Mouse (Mus musculus) adrenal gland, postnatal 36 days (tissue): ENCODE results near the gene Mcam. TPM values are rescaled to one million over a fixed set of nuclear protein-coding genes. Genes with fewer than 3 reads are reported as not detected.

Experiments
- DNase-seq, 2 experiments: peaks; one replicate each; pipeline ENCODE4 v3.0.0; 2021; ENCODE audit warnings: mixed read lengths in 1 of 2
- long read RNA-seq, 2 experiments: library from polyadenylated mRNA; stranded (forward); transcript quantifications; one replicate each; pipeline ENCODE4 v2.0.0; 2021; ENCODE audit warnings: borderline sequencing depth in 2 of 2
- total RNA-seq, 2 experiments: library from RNA; stranded (reverse); gene quantifications; 2 replicates each; pipeline ENCODE4 v1.2.3; 2021

Mcam gene
- total RNA-seq = 10 to 100 TPM; 30.7 to 73.7 TPM
- long read RNA-seq, experiment 1, partial matches to known transcripts = 4 of 10 reads
- long read RNA-seq, experiment 1, other reads (novel, unspliced or antisense) = 2 of 10 reads
- long read RNA-seq, experiment 2, partial matches to known transcripts = 1 of 2 reads
- long read RNA-seq, experiment 2, other reads (novel, unspliced or antisense) = 1 of 2 reads

DNA sequence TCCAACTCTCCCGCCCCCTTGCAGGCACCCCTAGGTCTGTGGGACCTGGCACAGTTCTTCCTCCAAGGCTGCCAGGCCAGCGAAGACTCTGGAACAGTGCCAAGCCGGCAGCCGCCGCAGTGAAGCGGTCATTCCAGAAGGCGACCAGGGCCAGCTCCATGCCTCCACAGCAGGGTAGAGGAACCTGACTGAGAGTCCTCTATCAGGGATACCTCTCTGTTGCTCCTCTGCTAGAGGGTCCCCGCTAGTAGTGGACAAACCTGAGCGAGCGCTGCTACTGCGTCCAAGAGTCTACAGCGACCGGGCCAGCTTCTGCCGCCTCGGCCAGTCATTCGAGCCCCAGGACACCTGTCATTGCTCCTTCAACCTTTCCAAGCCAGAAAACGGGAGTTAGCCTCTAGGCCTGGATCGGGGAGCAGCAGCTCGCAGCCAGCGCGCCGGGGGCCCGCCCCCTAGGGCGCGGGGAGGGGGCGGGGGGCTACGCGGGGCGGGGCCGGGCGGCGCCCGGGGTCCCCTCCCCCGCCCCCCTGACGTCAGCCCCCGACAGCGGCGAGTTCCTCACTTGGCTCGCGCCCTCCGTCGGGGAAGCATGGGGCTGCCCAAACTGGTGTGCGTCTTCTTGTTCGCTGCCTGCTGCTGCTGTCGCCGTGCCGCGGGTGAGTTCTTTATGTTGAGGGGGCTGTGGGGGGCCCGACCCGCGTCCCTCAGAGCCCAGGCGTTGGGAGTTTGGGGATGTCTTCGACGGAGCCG lies at the start of gene Mcam:
Gene Mcam (plus strand): TSS at position 369 of the 750 bp plus-strand sequence.
- DNase-seq = peak; percentile 84 to 87

DNA sequence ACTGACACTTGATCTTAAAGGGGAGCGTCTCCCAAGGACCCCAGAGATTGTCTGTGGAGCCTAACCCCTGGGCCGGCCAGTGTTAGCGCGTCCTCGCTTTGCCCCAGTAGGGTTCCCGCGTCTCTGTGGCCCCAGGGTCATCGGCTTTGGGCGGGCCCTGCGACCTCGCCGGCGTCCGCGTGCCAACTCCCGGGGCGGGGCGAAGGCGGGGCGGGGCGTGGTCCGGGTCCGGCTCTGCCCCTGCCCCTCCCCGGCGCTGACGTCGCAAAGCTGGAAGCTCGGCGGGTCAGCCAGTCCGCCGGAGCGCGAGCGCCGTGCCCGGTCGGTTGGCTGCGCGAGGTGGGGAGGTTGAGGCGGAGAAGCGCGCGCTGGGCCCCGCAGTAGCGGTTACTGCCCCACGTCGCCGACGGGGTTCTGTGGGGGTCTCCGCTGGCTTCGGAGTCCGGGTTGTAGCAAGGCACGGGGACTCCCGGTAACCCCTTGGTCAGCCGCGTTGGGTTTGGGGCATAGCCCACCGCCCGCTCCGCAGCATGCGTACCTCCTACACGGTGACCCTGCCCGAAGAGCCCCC lies 49.5 kb upstream of the Mcam start:
- DNase-seq = peak; percentile 99 to 100

DNA sequence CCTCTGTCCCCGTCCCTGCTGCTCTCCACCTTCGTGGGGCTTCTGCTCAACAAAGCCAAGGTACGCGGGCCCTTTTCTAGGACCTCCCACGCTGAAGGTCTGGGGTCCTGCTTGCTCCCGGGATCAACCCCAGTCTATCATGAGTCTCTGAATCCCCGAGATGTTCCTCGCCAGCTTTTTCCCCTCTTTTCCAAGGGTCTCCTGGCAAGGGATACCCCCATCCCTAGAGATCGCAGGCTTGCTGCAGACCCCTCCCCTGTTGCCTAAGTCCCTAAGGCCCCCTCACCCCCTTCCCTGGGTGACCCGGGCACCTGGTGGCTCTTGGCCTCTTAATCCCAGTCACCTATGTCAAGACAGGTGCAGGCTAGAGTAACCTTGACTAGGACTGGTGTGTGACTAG lies 49.0 kb upstream of the Mcam start:
- no peak for DNase-seq

DNA sequence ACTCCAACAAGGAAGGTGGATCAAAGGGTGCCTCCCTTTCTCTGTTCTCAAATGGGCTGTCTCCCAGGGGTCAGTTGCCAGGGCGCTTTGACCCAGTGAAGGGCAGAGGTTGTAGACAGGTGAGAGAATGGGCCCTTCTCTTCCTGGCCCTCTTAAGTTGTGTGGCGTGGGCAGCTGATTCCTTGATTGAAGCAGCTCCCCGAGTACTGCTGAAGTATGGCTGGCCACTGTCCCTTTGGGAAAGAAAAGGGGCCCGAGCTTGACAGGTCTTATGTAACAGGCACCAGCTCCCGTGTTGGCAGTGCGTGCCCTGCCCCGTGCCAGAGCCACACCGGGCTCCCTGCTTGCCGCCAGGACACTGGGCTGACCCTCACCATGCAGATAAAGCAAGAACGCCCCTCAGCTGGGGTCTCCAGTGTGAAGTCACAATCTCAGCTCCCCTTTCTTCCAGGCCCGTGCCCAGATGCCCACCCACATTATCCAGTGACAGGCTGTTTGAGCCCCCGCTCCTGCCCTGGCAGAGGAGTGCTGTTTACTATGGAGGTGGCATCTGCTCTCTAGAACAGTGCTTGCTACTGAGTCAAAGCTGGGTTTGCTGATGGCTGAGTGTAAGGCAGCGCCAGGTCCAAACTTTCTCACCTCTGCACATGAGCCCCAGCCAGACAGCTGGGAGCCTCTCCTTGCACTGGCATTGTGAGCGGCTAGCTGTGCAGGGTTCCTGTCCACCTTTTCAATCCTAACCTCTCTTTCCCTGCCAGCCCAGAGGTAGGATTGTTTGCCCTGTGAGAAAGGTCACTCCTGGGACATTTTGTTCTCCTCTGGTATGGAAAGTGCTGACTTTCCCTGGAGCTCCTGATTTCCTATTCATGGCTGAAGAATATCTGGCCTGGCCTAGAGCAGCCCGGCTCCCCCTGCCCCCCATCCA lies 48.3 kb upstream of the Mcam start:
- DNase-seq = peak; percentile 54 to 78

DNA sequence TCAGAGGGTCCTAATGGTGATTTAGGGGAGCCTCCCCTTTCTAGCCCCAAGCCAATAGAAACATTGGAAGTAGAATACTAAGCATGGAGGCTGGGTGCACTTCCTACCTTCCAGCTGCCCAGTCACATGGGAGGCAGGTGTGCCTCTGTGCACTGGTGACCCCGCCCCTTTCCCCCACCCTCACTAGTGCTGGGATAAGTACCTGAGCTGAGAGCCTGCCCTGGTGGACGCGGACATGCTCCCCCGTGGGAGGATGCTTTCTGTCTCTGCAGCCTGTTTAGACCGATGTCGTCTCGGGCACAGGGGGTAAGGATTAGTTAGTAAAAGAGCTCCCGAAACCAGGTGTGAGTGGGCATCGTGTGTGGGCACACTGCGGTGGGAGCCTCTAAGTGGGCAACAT lies 47.3 kb upstream of the Mcam start:
- DNase-seq = no peak

DNA sequence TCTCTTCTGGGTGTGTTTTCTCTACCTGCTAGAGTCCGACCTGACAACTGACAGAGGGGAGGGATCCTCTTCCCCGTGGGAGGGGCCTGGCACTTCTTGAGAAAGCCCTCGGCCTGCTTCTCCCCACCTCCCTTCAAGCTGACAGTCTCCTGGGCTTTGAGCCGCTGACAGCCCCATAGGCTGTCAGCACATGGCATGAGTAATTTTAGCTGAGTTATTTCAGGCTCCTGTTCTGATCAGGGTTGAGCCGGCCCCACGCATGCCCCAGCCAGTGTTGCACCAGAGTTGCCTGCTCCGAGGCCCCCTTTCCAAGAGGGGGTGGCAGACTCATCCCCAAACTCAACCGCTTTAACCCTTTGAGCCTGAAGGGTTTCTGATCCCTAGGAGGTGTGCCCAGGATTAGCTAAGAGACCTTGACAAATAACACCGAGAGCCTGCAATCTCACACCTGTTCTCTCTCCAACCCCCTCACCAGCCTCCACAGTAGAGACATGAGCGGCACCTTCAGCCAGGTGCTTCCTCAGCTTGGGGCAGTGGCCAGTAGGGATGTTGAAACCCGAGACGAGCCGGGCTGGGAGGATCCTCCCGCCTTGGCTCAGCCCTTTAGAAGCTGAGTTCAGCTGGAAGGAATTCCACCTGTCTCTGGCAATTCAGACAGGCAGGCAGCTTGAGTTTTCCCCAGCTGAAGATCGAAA lies 46.4 kb upstream of the Mcam start:
- DNase-seq = peak; percentile 46 to 59

DNA sequence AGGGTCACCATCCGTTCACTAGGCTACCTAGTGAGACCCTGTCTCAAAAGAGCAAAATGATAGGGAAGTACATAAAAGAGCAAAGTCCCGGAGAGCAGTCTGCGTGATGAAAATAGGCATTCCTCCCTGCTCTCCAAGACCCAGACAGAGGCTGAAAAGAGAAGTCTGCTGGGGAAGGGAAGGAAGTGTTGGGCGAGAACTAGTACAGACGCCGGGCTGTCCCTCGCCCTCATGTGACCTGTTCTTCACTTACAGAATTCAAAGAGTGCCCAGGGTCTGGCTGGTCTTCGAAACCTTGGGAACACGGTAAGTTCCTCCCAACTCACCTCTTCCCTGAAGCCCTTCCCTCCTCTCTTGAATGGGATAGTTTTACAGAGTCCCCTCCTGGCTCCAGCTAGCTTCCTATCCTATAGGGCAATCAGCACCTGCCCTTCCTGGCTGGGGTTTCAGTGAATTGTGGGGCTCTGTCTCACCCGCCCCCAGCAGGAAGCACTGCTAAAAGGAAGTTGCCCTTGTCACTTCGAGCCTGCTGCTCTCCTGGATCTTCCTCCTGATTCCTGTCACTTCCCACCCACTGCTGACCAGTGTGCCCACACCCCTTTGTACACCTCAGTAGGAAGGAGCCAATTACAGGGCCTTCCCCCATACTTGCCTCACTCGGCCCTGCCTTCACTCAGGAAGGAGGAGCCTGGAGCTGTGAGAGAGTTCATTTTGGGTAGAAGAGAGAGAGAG lies 45.2 kb upstream of the Mcam start:
- no peak for DNase-seq

DNA sequence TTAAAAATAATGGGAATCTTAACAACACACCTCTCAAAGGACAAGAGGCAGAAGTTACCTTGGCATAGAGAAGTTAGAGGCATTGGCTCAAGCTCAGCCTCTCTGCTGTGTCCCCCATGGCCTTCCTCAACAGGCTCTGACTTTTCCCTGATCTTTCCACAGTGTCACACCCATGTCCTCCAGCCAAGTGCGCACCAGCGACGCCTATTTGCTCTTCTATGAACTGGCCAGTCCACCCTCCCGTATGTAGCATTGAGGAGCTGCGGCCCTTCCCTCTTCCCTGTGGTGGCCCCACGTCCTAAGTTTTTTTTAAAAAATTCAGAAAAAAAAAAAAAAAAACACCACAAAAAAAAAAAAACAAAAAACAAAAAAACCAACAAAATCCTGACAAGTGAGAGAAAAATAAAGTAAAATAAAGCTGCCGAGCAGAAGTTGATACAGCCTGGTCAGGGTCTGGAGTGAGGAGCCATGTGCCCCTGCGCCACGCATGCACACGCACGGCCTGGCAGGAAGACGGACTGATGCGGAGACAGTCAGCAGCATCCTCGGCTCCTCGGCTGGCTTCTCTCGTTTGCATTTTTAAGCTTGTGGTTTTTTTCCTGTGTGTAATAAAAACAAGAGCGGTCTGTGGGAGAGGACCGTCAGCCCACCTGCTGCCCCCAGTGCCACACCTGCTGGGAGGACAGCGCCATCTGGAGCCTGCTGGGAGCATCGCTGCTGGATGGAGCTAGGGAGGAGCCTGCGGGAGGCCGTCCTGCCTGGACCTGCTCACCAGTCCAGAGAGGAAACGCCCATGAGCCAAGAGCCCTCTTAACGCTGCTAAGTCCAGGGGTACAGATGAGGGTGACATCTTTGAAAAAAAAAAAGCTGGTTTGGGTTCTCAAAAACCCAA lies 40.4 kb upstream of the Mcam start:
- peak; percentile 76 to 80 for DNase-seq

DNA sequence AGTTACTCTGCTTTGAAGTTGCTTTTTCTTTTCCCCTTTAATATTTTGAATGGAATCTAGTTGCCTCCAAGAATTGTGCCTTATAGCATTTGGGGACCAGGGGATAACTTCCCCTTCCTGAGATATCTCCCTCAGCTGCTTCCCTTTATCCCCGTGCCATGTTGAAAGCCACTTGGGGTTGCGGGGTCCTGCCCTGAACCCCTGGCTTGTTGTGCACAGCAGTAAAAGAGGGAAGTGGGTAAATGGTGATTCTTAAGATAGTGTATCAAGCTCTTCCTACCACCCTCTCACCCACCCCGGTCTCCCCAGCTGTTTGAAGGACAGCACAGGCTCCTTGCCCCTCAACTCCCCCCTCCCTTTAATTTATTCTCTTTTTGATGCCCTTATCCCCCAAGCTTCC lies 39.5 kb upstream of the Mcam start:
- DNase-seq = no peak

DNA sequence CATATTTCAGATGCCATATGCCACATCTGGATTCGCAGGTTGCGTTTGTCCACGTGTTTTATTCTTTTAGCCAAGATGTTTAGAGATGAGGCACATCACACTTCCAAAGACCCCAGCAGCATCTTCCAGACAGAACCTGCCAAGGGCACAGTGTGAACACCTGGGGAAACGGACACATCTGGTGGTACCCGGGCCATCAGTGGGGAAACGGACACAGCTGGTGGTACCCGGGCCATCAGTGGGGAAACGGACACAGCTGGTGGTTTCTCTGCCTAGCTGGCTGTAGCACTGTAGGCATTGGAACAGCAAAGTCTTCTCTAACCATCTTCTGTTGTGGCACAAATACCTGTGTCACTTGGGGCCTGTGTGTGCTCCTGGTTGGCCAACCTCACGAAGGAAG lies 38.5 kb upstream of the Mcam start:
- no peak for DNase-seq

DNA sequence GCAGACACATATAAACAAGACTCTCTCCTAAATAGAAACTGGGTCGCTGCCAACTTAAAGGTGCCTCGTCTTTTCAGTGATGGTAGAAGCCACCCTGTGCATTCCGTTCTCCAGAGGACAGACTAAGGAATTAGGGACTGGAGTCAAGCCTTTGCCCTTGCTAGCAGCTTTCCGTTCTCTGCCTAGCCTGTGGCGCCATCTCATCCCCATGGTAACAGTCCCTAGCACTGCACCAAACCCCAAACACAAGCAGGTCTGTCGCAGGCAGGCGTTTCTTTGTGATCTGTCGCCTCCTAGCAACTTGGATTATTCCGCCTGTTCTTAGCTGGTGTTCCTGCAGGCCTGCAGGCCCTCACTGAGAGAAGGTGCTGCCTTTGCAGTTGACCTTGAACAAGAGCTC lies 37.7 kb upstream of the Mcam start:
- DNase-seq = peak in 1 of 2 experiments; percentile 53

DNA sequence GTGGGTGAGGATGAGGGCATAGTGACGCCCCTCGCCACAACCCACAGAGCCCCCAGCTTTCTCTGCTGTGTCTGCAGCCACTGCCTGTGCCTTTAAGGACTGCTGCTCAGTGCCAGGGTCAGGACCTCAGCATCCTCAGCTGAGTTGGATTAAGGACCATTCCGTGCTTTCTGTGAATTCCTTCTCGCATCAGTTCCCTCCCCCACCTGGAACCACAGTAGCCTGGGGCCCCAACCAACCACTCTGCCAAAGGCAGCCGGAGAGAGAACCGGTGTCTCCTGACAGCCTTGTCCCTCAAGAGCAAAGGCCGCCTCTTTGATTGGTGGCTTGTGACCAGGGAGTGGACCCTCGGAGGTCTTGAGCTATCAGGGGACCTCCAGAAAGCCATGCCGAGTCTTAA lies 32.8 kb upstream of the Mcam start, which contains the start of gene Mfrp:
Gene Mfrp (plus strand): TSS at position 240 of the 400 bp plus-strand sequence.
- DNase-seq = no peak

DNA sequence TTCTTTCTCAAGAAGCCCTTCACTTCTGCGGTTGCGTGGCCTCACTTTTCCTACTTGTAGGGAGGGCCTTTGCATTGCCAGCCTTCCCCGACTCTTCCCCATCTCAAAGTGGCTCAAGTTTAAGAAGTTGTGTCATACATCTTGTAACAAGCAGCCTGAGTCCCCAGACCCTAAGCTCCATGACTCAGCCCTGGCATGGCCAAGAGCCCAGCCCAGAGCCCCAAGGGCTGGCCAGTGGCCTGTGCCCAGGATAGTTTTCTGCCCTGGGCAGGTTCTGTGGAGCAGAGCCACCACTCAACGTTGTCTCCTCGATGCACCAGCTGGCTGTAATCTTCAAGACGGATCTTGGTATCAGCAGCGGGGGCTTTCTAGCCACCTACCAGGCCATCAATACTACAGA lies 29.4 kb upstream of the Mcam start:
- DNase-seq = peak in 1 of 2 experiments; percentile 58

DNA sequence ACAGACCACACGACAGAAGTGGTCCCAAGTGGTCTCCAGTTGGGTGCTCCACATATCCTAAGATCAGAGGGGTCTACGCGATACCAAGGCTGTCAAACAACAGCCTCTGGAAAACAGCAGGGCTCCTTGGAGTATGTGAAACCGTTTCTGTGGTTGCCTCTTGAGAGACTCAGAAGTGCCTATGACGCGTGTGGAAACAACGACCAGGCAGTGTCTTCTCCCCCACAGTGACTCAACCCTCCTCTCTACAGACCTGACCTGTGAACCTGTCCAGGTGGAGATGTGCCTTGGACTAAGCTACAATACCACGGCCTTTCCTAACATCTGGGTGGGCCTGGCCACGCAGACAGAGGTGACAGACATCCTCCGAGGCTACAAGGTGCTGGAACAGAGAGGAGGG lies 28.5 kb upstream of the Mcam start:
- DNase-seq = no peak

DNA sequence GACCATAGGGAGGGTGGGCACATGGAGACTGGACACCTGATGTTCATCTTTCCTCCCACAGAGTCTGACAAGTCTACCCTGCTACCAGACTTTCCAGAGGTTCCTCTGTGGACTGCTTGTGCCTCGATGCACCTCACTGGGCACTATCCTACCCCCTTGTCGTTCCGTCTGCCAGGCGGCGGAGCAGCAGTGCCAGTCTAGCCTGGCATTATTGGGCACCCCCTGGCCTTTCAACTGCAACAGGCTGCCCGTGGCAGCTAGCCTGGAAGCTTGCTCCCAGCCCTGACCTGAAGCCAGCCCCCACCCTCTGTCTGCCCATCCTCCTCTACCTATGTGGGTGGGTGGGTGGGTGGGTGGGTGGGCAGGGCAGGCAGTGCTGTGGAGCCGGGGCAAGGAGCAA lies 28.1 kb upstream of the Mcam start:
- DNase-seq = no peak

DNA sequence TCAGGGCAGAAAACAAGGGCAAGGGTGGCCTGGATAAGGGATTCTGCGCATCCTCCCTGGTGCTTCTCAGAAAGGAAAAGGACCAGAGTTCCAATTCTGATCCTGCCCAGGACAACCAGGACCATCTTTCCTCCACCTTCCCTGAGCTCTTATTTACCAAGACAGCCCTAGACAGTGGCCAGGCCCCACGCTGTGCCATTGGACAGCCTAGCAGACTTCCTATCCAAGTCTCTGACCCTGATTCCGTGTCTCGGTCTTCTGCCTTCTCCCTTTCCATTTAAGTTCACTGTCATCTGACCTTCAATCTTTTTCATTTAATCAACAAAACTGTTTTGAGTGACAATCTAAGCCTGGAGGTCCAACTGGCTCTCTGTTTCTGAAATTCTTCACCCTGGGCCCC lies 27.7 kb upstream of the Mcam start:
- no peak for DNase-seq

DNA sequence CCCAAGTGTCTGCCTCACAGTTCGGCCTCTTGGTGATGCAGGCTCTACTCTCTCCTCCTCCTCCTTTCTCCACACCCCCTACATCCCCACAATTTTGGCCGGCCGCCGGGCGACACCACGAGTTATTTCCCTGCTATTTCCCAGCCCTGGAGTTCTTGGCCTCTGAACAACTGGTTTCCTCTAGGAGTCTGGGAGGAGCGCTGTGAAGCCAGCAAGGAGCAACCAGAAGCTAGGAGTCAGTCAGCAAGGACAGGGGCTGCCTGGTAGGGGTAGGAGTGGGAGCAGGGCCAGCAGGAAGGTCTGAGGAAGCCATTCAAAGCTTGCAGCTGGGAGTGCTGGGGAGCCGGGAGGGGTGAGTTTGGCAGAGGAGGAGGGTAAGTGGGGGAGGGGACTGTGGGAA lies 27.2 kb upstream of the Mcam start, which contains the start of gene C1qtnf5:
Gene C1qtnf5 (plus strand): TSS at position 136 of the 400 bp plus-strand sequence.
- peak; percentile 82 to 83 for DNase-seq

DNA sequence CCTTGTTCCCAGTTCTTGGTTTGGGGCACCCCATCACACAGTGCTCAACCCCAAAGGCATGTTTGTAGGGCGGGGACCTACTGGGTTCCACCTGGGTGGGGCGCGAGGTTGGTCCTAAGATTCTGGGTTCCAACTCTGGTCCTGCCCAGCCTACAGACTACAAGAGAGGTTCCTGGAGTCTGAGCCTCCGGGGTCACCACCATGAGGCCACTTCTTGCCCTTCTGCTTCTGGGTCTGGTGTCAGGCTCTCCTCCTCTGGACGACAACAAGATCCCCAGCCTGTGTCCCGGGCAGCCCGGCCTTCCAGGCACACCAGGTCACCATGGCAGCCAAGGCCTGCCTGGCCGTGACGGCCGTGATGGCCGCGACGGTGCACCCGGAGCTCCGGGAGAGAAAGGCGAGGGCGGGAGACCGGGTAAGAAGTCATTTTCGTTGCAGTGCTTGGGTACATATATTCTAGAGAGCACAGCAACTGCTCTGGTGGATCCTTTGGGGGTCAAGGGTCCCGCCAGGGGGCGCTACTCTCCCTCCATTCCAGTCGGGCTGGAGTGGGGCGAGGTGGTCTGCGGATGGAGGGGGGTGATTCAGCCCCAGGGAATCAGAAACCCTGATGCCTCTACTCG lies 26.6 kb upstream of the Mcam start:
- peak; percentile 79 to 81 for DNase-seq

DNA sequence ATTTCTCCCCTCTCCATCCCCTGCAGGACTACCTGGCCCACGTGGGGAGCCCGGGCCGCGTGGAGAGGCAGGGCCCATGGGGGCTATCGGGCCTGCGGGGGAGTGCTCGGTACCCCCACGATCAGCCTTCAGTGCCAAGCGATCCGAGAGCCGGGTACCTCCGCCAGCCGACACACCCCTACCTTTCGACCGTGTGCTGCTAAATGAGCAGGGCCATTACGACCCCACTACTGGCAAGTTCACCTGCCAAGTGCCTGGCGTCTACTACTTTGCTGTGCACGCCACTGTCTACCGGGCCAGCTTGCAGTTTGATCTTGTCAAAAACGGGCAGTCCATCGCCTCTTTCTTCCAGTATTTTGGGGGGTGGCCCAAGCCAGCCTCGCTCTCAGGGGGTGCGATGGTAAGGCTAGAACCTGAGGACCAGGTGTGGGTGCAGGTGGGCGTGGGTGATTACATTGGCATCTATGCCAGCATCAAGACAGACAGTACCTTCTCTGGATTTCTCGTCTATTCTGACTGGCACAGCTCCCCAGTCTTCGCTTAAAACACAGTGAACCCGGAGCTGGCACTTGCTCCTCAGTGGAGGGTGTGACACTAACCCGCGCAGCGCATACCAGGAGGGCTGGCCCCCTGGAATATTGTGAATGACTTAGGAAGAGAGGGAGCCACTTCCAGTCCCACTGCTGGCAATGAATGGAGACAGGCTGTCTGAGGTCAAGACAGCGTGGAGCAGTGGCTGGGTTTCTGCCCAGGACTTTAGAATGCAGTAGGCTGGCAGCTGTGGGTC lies 25.8 kb upstream of the Mcam start:
- no peak for DNase-seq
